Mouse (Mus musculus) right cerebral cortex, postnatal 25 days (tissue): ENCODE results near the gene Gng4.
"Not testable (repeated sequence)": the region's sequence is repeated elsewhere in the genome, so short reads cannot be mapped to it uniquely, and the experiment has no call there.

Source experiments
- DNase-seq: peaks from one replicate; pipeline ENCODE4 v3.0.0; 2022

Gng4 gene

GRCm38 (mm10) chr13:13783894-13784419 is at the start of gene Gng4:
Gng4 (plus strand) TSS chr13:13784059.
- DNase-seq, result peak; percentile 86

GRCm38 (mm10) chr13:13739232-13739631 is 44.6 kb upstream of the Gng4 start:
- no peak for DNase-seq

DNA sequence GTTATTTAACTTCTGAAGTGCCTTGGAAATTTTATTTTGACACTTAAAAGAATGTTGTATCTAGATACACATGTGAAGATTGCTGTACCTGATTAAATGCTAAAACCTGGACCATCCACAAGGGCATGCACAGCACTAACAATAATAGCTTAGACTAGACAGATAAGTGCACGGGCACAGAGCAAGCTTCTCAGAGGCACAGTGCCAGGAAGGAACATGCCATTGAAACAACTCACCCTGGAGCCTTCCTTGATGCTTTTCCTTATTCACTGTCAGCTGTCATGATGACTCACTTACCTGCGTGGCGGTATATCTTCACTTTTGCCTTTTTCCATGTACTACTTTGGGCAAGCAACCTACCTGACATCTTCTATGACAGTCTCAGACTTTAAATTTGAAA is 37.9 kb upstream of the Gng4 start:
- DNase-seq, result no peak

DNA sequence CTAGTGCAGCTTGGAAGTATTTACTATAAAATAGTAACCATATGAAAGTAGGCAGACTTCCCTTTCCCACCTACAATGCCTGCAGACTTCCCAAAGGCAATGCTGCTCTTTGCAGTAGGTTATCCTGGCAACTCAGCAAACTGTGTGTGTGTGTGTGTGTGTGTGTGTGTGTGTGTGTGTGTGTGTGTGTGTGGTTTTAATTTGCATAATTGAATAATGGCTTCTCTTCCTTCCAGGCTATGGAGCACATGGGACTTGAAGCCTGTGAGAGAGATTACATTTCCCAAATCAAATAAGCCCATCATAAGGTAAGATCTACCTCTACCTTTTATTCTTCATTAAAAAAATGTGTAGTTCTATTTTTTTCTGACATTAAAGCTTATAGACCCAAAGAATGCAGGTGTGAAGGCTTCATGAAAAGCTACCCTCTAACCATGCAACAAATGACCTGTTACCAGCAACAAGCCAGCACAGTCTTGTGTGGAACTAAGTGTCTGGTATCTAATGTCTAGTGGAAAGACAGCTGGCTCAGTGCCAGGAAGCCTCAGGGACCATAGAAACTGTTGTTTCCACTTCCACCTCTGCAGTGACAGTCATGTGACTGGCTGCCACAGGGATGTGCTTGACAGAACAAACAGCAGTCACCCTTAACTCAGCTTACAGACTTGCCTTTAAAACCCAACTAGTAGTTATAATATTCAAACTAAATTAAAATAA is 7.9 kb upstream of the Gng4 start:
- DNase-seq, result no peak

GRCm38 (mm10) chr13:13777052-13777451 is 6.8 kb upstream of the Gng4 start:
- no peak for DNase-seq

GRCm38 (mm10) chr13:13777696-13778095 is 6.2 kb upstream of the Gng4 start:
- DNase-seq, result no peak

- DNase-seq, result no peak
Measured at GRCm38 (mm10) chr13:13778837-13779458, 4.9 kb upstream of the Gng4 start.

DNA sequence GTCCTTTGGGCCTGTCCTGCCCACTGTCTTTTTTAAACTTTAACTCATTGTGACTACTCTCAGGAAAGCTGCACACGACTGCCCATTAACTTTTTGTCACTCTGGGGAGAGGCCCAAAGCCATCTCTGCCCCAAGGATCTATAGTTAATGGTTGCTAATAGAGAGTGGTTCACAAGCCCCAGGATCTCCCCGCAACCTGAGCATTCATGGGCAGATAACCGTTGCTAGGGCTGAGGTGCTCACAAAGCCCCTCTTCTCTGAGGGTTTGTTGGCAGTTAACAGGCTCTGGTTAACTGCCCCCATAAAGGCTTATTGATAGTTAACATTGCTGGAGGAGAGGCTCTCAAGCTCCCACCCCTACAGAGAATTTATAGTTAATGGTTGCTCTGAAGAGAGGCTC is 3.6 kb upstream of the Gng4 start:
- DNase-seq, result no peak

- no peak for DNase-seq
Measured at GRCm38 (mm10) chr13:13781026-13781425, 2.8 kb upstream of the Gng4 start.

GRCm38 (mm10) chr13:13783296-13783695 is 563 bp upstream of the Gng4 start:
- no peak for DNase-seq

DNA sequence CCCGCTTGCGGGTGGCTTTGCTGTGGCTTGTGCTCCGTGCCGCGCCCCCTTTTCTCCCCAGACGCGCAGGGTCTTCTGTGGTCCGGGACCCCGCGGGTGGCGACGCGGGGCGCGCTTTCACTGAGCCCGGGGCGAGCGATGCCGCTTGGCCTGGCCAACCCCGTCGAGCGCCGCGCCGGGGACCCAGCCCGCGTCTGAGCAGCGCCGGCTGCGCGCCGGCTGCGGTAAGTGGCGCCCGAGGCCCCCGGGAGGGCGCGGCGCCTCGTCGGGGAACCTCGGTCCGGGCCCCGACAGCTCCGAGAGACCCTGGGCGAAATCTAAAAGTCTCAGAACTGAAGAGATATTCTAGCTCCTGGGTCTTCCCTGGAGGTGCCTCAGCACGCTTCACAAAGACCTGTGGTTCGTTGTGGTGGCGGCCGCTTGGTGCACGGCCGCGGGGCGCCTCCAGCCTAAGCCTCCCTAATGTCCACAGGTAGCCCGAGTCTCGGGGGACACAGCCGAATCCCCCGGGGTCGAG is 619 bp downstream of the Gng4 start:
- DNase-seq, result no peak

DNA sequence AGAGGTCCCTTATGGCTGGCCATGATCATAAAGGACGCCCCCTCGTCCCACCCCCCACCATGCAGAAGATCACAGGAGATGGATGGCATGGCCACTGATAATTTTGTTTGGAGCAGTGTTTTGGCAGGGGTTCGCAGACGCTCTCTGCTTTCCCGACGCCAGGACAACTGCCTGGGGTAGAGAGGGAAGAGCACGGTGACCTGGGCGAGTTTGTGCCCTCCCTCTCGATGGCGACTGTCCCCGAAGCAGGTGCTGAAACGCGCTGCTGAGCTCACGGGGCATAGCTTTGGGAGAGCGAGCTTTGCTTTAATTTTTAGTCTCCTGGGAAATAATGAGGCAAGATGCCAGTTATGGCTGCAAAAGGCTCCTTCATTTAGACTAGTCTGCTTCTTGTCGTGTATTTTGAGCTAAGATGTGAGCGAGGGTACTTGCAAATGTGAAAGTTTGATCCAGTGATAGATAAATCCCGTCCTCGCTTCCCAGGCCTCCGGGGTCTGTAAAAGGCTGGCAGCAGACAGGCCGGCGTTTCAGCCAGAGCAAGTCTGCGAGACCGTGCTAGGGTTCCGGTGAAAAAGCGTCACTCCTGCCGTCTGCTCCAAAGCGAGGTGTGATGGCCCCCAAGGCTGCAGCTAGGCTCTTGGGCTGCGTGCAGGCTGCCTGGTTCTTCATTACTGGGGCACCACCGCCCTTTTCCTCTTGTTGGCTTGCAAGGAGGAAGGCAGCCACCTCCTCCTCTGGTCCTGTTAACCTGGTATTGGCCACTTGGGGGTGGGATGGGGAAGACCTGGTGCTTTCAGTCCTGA is 1.3 kb downstream of the Gng4 start:
- peak; percentile 29 for DNase-seq

GRCm38 (mm10) chr13:13786971-13787370 is 3.1 kb downstream of the Gng4 start:
- no peak for DNase-seq

DNA sequence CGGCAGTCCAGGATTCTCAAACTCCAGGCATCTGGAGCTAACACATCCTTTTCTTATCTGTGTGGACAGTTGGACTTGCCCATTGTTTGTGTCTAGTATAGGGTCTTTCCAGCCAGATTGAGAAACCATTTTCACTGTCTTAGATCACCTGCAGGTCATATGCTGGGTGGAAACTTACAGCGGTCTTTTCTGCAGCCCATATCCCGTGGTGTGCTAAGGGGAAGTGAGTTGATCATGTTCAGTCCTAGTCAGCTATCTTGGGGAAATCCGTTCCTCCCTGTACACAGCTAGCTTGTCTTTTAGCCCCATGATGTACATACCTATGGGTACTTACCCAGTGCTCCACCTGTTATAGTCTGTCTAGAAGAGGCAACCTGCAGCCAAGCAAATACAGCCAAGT is 4.2 kb downstream of the Gng4 start:
- no peak for DNase-seq

DNA sequence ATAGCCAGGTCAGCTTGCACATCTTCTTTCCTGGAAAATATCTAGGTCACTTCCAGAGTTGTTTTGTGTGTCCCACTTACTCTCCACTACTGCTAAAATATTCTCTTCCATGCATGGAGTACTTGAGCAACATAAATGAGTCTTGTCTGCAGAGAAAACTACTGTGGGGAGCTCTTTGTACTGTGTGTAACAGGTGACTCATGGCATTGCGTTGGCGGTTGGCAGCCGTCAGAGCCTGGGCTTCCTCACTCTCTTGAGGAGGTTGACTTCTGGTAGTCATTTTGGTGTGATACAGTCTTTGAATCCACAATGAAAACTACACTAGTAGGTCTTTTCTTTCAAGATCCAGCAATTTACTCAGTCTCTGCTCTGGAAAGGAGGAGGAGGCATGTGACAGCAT is 8.1 kb downstream of the Gng4 start:
- peak; percentile 64 for DNase-seq

DNA sequence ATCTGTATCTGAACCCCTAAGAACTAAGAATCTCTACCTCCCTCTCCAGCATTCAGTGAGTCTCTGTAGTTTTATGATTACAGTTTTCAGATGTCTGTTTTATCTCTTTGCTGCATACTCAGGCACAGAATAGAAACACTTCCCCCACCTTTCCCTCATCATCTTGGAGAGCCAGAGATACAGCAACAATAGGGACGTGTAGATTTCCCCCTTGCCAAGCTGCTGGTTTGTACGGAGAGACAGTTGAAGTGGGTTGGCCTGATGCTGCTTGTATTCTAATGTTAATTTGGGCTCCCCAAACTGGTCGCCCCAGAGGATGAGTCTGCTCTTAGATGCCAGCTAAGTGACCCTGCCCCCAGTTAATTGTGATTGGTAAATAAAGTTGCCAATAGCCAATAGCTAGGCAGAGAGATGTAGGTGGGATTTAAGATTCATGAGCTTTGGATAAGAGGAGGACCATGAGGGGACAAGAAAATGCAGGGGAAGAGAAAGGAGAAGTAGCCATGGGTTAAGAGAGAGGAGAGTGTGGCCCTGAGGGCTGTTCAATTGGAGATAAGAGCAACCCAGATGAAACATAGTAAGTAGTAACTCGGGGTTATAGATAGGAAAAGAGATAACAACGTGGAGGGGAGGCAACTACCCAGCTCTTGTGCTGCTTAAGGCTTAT is 11.4 kb downstream of the Gng4 start:
- no peak for DNase-seq

- DNase-seq, result no peak
Measured at GRCm38 (mm10) chr13:13796082-13796481, 12.2 kb downstream of the Gng4 start.

DNA sequence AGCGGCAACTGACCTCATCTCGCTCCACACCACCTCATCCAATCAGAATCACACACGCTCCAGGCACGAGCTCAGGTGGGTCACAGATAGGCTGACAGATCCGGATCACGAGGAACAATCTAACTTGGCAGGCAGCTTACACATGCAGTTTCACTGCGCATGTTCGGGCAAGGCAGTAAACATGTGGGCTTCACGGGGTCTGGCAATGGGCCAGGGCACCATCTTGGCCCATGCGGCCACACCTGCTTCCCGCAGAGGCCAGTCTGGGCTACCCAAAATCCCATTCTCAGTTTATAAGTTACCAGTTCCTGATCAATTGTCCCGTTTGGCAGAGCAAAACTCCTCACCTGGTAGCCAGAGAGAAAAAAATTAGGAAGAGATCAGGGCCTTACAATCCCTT is 14.0 kb downstream of the Gng4 start:
- DNase-seq, result not testable (repeated sequence)

DNA sequence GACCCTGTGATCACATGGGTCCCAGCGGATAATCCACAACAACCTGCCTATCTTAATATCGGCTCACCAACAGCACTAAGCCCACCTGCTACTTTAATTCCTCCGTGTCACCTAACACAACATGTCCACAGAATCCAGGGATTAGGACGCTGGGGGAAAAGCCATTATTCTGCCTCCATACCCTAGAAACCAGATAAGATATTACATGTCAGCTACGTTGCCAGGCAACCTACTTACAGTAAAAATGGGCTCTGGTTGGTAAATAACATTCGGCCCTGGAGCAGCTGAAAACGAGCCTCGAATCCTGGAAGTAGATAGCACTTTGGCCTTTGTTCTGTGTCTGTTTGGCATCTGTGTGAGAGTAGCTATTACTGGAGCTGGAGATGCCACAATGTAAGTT is 14.9 kb downstream of the Gng4 start:
- DNase-seq, result no peak

DNA sequence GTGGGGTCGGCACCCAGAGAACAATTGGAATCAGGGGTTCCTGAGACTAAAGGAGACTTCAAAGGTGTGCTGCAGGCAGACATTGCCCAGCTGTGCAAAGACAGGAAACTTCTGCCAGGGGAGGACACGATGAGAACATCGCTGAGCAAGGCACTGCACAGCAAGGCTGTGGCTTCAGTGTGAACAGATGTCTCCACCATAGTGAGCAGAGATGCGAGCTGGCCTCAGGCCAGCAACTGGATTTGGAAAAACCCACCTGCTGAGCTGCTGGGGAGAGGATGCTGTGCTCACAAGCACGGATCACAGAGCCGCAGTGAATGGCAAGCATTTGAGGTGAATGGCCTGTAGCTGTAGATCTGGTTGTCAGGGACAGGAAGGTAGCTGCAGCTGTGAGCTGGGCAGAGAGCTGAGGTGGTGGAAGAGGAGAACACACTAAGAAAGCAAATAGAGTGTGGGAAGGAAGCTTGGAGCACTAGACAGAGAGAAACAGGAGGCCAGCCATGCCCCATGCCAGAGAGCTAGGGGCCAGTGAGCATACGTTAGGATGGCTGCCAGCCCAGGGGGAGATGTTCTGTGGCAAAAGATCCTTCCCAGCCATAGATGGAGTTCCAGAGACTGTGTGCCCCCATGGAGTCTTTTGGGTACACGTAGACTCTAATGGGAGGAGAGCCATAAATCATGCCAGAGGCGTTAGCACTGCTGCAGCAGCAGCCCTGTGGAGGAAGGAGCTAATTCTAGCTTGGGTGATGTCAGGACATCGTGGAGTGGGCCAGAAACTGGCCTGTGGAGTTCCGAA is 24.7 kb downstream of the Gng4 start:
- DNase-seq, result peak; percentile 16

- DNase-seq, result no peak
Measured at GRCm38 (mm10) chr13:13810885-13811284, 27.0 kb downstream of the Gng4 start.

DNA sequence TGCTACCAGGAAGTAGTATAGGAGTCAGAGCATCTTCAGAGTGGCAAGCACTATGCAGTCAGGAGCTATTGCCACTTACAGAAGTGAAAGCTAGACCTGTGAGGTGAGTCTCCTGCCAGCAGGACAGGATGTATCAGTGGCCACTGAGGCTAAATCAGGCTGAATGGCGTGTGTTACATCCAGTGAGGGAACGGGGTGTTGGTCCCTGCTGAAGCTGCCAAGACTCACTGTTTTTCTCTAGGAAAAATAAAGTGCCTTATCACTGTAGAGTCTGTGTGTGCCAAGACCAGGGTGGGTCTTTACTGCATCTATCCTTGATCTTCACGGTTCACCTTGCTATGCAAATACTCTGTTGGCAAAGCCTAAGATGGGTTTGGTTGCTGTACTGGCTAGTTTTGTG is 34.8 kb downstream of the Gng4 start:
- no peak for DNase-seq
